Mouse (Mus musculus) MEL (cell line): ENCODE measurements around the gene 9930111J21Rik2. TPM values are rescaled to one million over a fixed set of nuclear protein-coding genes. Genes with fewer than 3 reads are reported as not detected.

ENCODE experiments used
- DNase-seq: peaks from one replicate; pipeline ENCODE4 v3.0.0; 2011; ENCODE audit warnings: low read depth, low spot score
- H3K27ac ChIP-seq: 2 replicates; pipeline ENCODE4 v1.5.1; 2012; ENCODE audit warnings: low read depth, mild to moderate bottlenecking, control low read depth, low read length, moderate library complexity; ENCODE audit not compliant: control insufficient read depth
- H3K27me3 ChIP-seq, 2 experiments: fragments of 150-350 bp in 1 of 2; sonication (generic) in 1 of 2; 2 replicates each; pipeline ENCODE4 v1.6.1; 2012; ENCODE audit warnings: low read length in 2 of 2, mild to moderate bottlenecking in 2 of 2, improper control_type of control experiment in 1 of 2, moderate library complexity in 1 of 2; ENCODE audit not compliant: insufficient read depth in 2 of 2, control insufficient read depth in 1 of 2
- H3K36me3 ChIP-seq, 2 experiments: 2 replicates each; pipeline ENCODE4 v1.6.1; 2012 to 2014; ENCODE audit warnings: low read length in 2 of 2, improper control_type of control experiment in 1 of 2, inconsistent platforms in 1 of 2, mild to moderate bottlenecking in 1 of 2; ENCODE audit not compliant: insufficient read depth in 2 of 2, control insufficient read depth in 1 of 2
- H3K4me1 ChIP-seq, 2 experiments: fragments of 150-350 bp in 1 of 2; sonication (generic) in 1 of 2; 2 replicates each; pipeline ENCODE4 v1.6.1; 2012; ENCODE audit warnings: low read length in 2 of 2, improper control_type of control experiment in 1 of 2, mild to moderate bottlenecking in 1 of 2; ENCODE audit not compliant: insufficient read depth in 2 of 2, control insufficient read depth in 1 of 2
- H3K4me3 ChIP-seq, 2 experiments: fragments of 150-350 bp in 1 of 2; sonication (generic) in 1 of 2; 2 replicates each; pipeline ENCODE4 v1.5.1; 2012; ENCODE audit warnings: low read depth in 2 of 2, low read length in 2 of 2, mild to moderate bottlenecking in 2 of 2, moderate library complexity in 2 of 2, control low read depth in 1 of 2, improper control_type of control experiment in 1 of 2; ENCODE audit not compliant: control insufficient read depth in 1 of 2, insufficient read depth in 1 of 2
- H3K79me2 ChIP-seq: 2 replicates; pipeline ENCODE4 v1.6.1; 2012; ENCODE audit warnings: mild to moderate bottlenecking, low read length, moderate library complexity; ENCODE audit not compliant: control insufficient read depth, poor library complexity, insufficient read depth
- H3K9ac ChIP-seq: 2 replicates; pipeline ENCODE4 v1.6.1; 2012; ENCODE audit warnings: low read depth, mild to moderate bottlenecking, control low read depth, low read length, moderate library complexity; ENCODE audit not compliant: control insufficient read depth, poor library complexity, severe bottlenecking
- H3K9me3 ChIP-seq: fragments of 150-350 bp; sonication (generic); replicated peaks from 2 replicates; pipeline ENCODE4 v1.6.1; 2012; ENCODE audit warnings: mild to moderate bottlenecking, low read length, improper control_type of control experiment, moderate library complexity; ENCODE audit not compliant: insufficient read depth
- BHLHE40 ChIP-seq: IDR thresholded peaks from 2 replicates; pipeline ENCODE4 v1.6.1; 2012; ENCODE audit warnings: low read depth, mild to moderate bottlenecking, inconsistent platforms, low read length, improper control_type of control experiment, borderline replicate concordance
- CHD1 ChIP-seq: IDR thresholded peaks from 2 replicates; pipeline ENCODE4 v1.6.1; 2012; ENCODE audit warnings: low read depth, mild to moderate bottlenecking, inconsistent platforms, low read length, improper control_type of control experiment
- CHD2 ChIP-seq: IDR thresholded peaks from 2 replicates; pipeline ENCODE4 v1.6.1; 2011; ENCODE audit warnings: low read length, improper control_type of control experiment
- CTCF ChIP-seq, 3 experiments: IDR thresholded peaks in 2 of 3; conservative IDR thresholded peaks in 1 of 3; 2 replicates each; pipeline ENCODE4 v1.5.1; 2011 to 2012; ENCODE audit warnings: low read length in 3 of 3, low read depth in 2 of 3, mild to moderate bottlenecking in 2 of 3, improper control_type of control experiment in 1 of 3, inconsistent platforms in 1 of 3, mixed read lengths in 1 of 3, moderate library complexity in 1 of 3; ENCODE audit not compliant: control insufficient read depth in 1 of 3, insufficient read depth in 1 of 3, poor library complexity in 1 of 3, severe bottlenecking in 1 of 3
- E2F4 ChIP-seq: IDR thresholded peaks from 2 replicates; pipeline ENCODE4 v1.6.1; 2011; ENCODE audit warnings: low read depth, low read length, improper control_type of control experiment, borderline replicate concordance
- ELF1 ChIP-seq: IDR thresholded peaks from 2 replicates; pipeline ENCODE4 v1.6.1; 2014; ENCODE audit warnings: low read depth, mild to moderate bottlenecking, inconsistent platforms, low read length, improper control_type of control experiment, moderate library complexity
- EP300 ChIP-seq, 2 experiments: IDR thresholded peaks; 2 replicates each; pipeline ENCODE4 v1.6.1; 2011; ENCODE audit warnings: improper control_type of control experiment in 2 of 2, low read length in 2 of 2, low read depth in 1 of 2, mild to moderate bottlenecking in 1 of 2
- ETS1 ChIP-seq: IDR thresholded peaks from 2 replicates; pipeline ENCODE4 v1.6.1; 2012; ENCODE audit warnings: low read depth, mild to moderate bottlenecking, inconsistent platforms, low read length, improper control_type of control experiment, moderate library complexity
- GABPA ChIP-seq: IDR thresholded peaks from 2 replicates; pipeline ENCODE4 v1.6.1; 2012; ENCODE audit warnings: low read depth, mild to moderate bottlenecking, inconsistent platforms, low read length, improper control_type of control experiment, moderate library complexity
- GATA1 ChIP-seq: IDR thresholded peaks from 2 replicates; pipeline ENCODE4 v1.6.1; 2011; ENCODE audit warnings: low read depth, low read length, improper control_type of control experiment
- HCFC1 ChIP-seq: IDR thresholded peaks from 2 replicates; pipeline ENCODE4 v1.6.1; 2012; ENCODE audit warnings: low read depth, mild to moderate bottlenecking, inconsistent platforms, low read length, improper control_type of control experiment, moderate library complexity
- JUND ChIP-seq: IDR thresholded peaks from 2 replicates; pipeline ENCODE4 v1.6.1; 2011; ENCODE audit warnings: low read depth, mild to moderate bottlenecking, improper control_type of control experiment, low read length
- KAT2A ChIP-seq: conservative IDR thresholded peaks from 2 replicates; pipeline ENCODE4 v1.6.1; 2012; ENCODE audit warnings: low read depth, low read length, improper control_type of control experiment, inconsistent platforms
- MAFK ChIP-seq: IDR thresholded peaks from 2 replicates; pipeline ENCODE4 v1.6.1; 2011; ENCODE audit warnings: low read depth, mild to moderate bottlenecking, low read length, improper control_type of control experiment, borderline replicate concordance
- MAX ChIP-seq: IDR thresholded peaks from 2 replicates; pipeline ENCODE4 v1.6.1; 2011; ENCODE audit warnings: low read length, improper control_type of control experiment
- MAZ ChIP-seq: IDR thresholded peaks from 2 replicates; pipeline ENCODE4 v1.6.1; 2012; ENCODE audit warnings: low read depth, mild to moderate bottlenecking, inconsistent platforms, low read length, improper control_type of control experiment
- MEF2A ChIP-seq: IDR thresholded peaks from 2 replicates; pipeline ENCODE4 v1.6.1; 2014; ENCODE audit warnings: low read depth, mild to moderate bottlenecking, inconsistent platforms, low read length, improper control_type of control experiment; ENCODE audit not compliant: poor library complexity, insufficient replicate concordance, severe bottlenecking; ENCODE audit errors: extremely low read depth
- MXI1 ChIP-seq: IDR thresholded peaks from 2 replicates; pipeline ENCODE4 v1.6.1; 2011; ENCODE audit warnings: mild to moderate bottlenecking, low read depth, low read length, improper control_type of control experiment
- MYB ChIP-seq: IDR thresholded peaks from 2 replicates; pipeline ENCODE4 v1.6.1; 2011; ENCODE audit warnings: mild to moderate bottlenecking, low read depth, low read length, improper control_type of control experiment
- NELFE ChIP-seq: IDR thresholded peaks from 2 replicates; pipeline ENCODE4 v1.6.1; 2011; ENCODE audit warnings: low read depth, low read length, improper control_type of control experiment
- NRF1 ChIP-seq: IDR thresholded peaks from 2 replicates; pipeline ENCODE4 v1.6.1; 2014; ENCODE audit warnings: low read depth, mild to moderate bottlenecking, inconsistent platforms, low read length, improper control_type of control experiment, moderate library complexity; ENCODE audit not compliant: poor library complexity, insufficient read depth, severe bottlenecking
- POLR2A ChIP-seq, 2 experiments: IDR thresholded peaks; 2 replicates each; pipeline ENCODE4 v1.6.1; 2011 to 2012; ENCODE audit warnings: low read length in 2 of 2, mild to moderate bottlenecking in 2 of 2, control low read depth in 1 of 2, improper control_type of control experiment in 1 of 2, low read depth in 1 of 2, moderate library complexity in 1 of 2; ENCODE audit not compliant: control insufficient read depth in 1 of 2, insufficient read depth in 1 of 2, poor library complexity in 1 of 2
- POLR2AphosphoS2 ChIP-seq: IDR thresholded peaks from 2 replicates; pipeline ENCODE4 v1.6.1; 2011; ENCODE audit warnings: low read length, improper control_type of control experiment
- POLR2AphosphoS5 ChIP-seq: IDR thresholded peaks from 2 replicates; pipeline ENCODE4 v1.6.1; 2012; ENCODE audit warnings: low read depth, borderline replicate concordance, mild to moderate bottlenecking, inconsistent platforms, low read length, moderate library complexity, mixed read lengths
- RAD21 ChIP-seq: IDR thresholded peaks from 2 replicates; pipeline ENCODE4 v1.6.1; 2011; ENCODE audit warnings: mild to moderate bottlenecking, low read depth, low read length, improper control_type of control experiment
- RCOR1 ChIP-seq: IDR thresholded peaks from 2 replicates; pipeline ENCODE4 v1.6.1; 2012; ENCODE audit warnings: low read depth, mild to moderate bottlenecking, inconsistent platforms, low read length, improper control_type of control experiment
- SIN3A ChIP-seq: IDR thresholded peaks from 2 replicates; pipeline ENCODE4 v1.6.1; 2012; ENCODE audit warnings: low read length, improper control_type of control experiment, inconsistent platforms
- SMC3 ChIP-seq: IDR thresholded peaks from 2 replicates; pipeline ENCODE4 v1.6.1; 2011; ENCODE audit warnings: low read depth, low read length, improper control_type of control experiment
- TAL1 ChIP-seq: IDR thresholded peaks from 2 replicates; pipeline ENCODE4 v1.6.1; 2012; ENCODE audit warnings: mild to moderate bottlenecking, inconsistent platforms, low read length, moderate library complexity, mixed read lengths
- TBP ChIP-seq: IDR thresholded peaks from 2 replicates; pipeline ENCODE4 v1.8.0; 2011; ENCODE audit warnings: low read depth, low read length, improper control_type of control experiment
- TCF12 ChIP-seq: IDR thresholded peaks from 2 replicates; pipeline ENCODE4 v1.6.1; 2014; ENCODE audit warnings: low read depth, mild to moderate bottlenecking, inconsistent platforms, low read length, improper control_type of control experiment, moderate library complexity
- UBTF ChIP-seq: IDR thresholded peaks from 2 replicates; pipeline ENCODE4 v1.6.1; 2012; ENCODE audit warnings: low read depth, mild to moderate bottlenecking, inconsistent platforms, low read length, improper control_type of control experiment, moderate library complexity, borderline replicate concordance; ENCODE audit not compliant: insufficient read depth
- USF1 ChIP-seq: IDR thresholded peaks from 2 replicates; pipeline ENCODE4 v1.6.1; 2014; ENCODE audit warnings: low read depth, mild to moderate bottlenecking, inconsistent platforms, low read length, improper control_type of control experiment, moderate library complexity
- USF2 ChIP-seq, 2 experiments: IDR thresholded peaks; 2 replicates each; pipeline ENCODE4 v1.6.1; 2011 to 2012; ENCODE audit warnings: improper control_type of control experiment in 2 of 2, low read length in 2 of 2, borderline replicate concordance in 1 of 2, inconsistent platforms in 1 of 2, low read depth in 1 of 2, mild to moderate bottlenecking in 1 of 2; ENCODE audit not compliant: insufficient read depth in 1 of 2
- ZC3H11A ChIP-seq: IDR thresholded peaks from 2 replicates; pipeline ENCODE4 v1.6.1; 2012; ENCODE audit warnings: low read depth, mild to moderate bottlenecking, inconsistent platforms, low read length, improper control_type of control experiment
- ZKSCAN1 ChIP-seq: IDR thresholded peaks from 2 replicates; pipeline ENCODE4 v1.6.1; 2012; ENCODE audit warnings: low read depth, mild to moderate bottlenecking, inconsistent platforms, low read length, improper control_type of control experiment, moderate library complexity
- ZMIZ1 ChIP-seq: IDR thresholded peaks from 2 replicates; pipeline ENCODE4 v1.6.1; 2012; ENCODE audit warnings: low read depth, mild to moderate bottlenecking, inconsistent platforms, low read length, improper control_type of control experiment, moderate library complexity
- ZNF384 ChIP-seq: IDR thresholded peaks from 2 replicates; pipeline ENCODE4 v1.6.1; 2012; ENCODE audit warnings: low read depth, mild to moderate bottlenecking, inconsistent platforms, low read length, improper control_type of control experiment
- polyA plus RNA-seq, 2 experiments: library from polyadenylated mRNA; stranded (reverse) in 1 of 2; unstranded in 1 of 2; fragments of >175 nt in 1 of 2; fragments of >200 nt in 1 of 2; gene quantifications; 2 replicates each; pipeline versions ENCODE4 v1.2.1 to v1.2.4; 2012; ENCODE audit warnings: low replicate concordance in 2 of 2, low read depth in 1 of 2; ENCODE audit not compliant: insufficient read length in 2 of 2, insufficient read depth in 1 of 2, missing spikeins in 1 of 2
- total RNA-seq: library from RNA; depleted of rRNA; stranded (reverse); fragments of 300-350 nt; gene quantifications from 2 replicates; pipeline ENCODE4 v1.2.3, GENCODE M21; 2012

The 9930111J21Rik2 gene
- total and polyA plus RNA-seq, 3 experiments: 0.04 to 0.08 TPM; not detected in 1

GRCm38 (mm10) chr11:49068358-49068757 is 17.3 kb upstream of the 9930111J21Rik2 start:
- H3K4me1 ChIP-seq: peaks cover 10% of the 10 kb centered on the region in 2 experiments; a peak in 2 of 4 replicates
- no peak overlapping the region for H3K27ac ChIP-seq
- peak; percentile 84 for DNase-seq
- peaks cover 0 to 20% of the 10 kb centered on the region in 2 experiments; a peak in 2 of 4 replicates for H3K36me3 ChIP-seq
- H3K4me3 ChIP-seq: no peak overlapping the region
- no peaks in the 10 kb centered on the region for H3K79me2 ChIP-seq
- H3K9ac ChIP-seq: no peak overlapping the region
- H3K27me3 ChIP-seq: no peaks in the 10 kb centered on the region
- no peaks in the 10 kb centered on the region for H3K9me3 ChIP-seq
- peak; percentile 63; the same call in 1 of the 2 replicates for TF ChIP-seq SIN3A
- TF ChIP-seq MYB: no peak
- TF ChIP-seq EP300 (IDR thresholded peaks at IDR 0.05; ENCODE audit: low read depth in 1 of 2, low read length in 2 of 2): peak; percentile 66 to 90
- 0 out of 2 replicates have a peak, but pooled peaks have one; percentile 54 for TF ChIP-seq HCFC1
- no peak for TF ChIP-seq ZMIZ1
- no peak for TF ChIP-seq BHLHE40
- TF ChIP-seq MAFK: no peak
- TF ChIP-seq USF2 (IDR thresholded peaks at IDR 0.05; ENCODE audit: borderline replicate concordance in 1 of 2, insufficient read depth in 1 of 2, low read depth in 1 of 2, low read length in 2 of 2): no peak
- no peak for TF ChIP-seq ZKSCAN1
- TF ChIP-seq TBP: no peak
- no peak for TF ChIP-seq MEF2A
- TF ChIP-seq CHD1: no peak
- no peak for TF ChIP-seq KAT2A
- no peak for TF ChIP-seq JUND
- TF ChIP-seq USF1: no peak
- TF ChIP-seq RCOR1: peak; percentile 49
- TF ChIP-seq MXI1: no peak; the same call in 1 of the 2 replicates
- no peak for TF ChIP-seq POLR2AphosphoS2
- no peak for TF ChIP-seq RAD21
- TF ChIP-seq TAL1: no peak
- TF ChIP-seq NRF1: no peak
- 0 out of 2 replicates have a peak, but pooled peaks have one; percentile 41 for TF ChIP-seq TCF12
- TF ChIP-seq POLR2AphosphoS5: no peak
- no peak for TF ChIP-seq MAX
- TF ChIP-seq E2F4: no peak
- TF ChIP-seq CTCF (IDR thresholded peaks at IDR 0.05 in 2 of 3, conservative IDR thresholded peaks at IDR 0.05 in 1 of 3; ENCODE audit: control insufficient read depth in 1 of 3, insufficient read depth in 1 of 3, low read depth in 2 of 3, low read length in 3 of 3, poor library complexity in 1 of 3, severe bottlenecking in 1 of 3): no peak
- no peak for TF ChIP-seq UBTF
- peak; percentile 69 for TF ChIP-seq ETS1
- peak; percentile 30; the same call in 1 of the 2 replicates for TF ChIP-seq ELF1
- TF ChIP-seq ZC3H11A: no peak
- no peak for TF ChIP-seq NELFE
- no peak for TF ChIP-seq GABPA
- 0 out of 2 replicates have a peak, but pooled peaks have one; percentile 25 for TF ChIP-seq MAZ
- TF ChIP-seq ZNF384: peak; percentile 30; the same call in 1 of the 2 replicates
- TF ChIP-seq SMC3: no peak
- no peak for TF ChIP-seq CHD2
- no peak for TF ChIP-seq POLR2A (IDR thresholded peaks at IDR 0.05; ENCODE audit: control insufficient read depth in 1 of 2, insufficient read depth in 1 of 2, low read depth in 1 of 2, low read length in 2 of 2, poor library complexity in 1 of 2)
- TF ChIP-seq GATA1: peak; percentile 89
